Mouse (Mus musculus) forebrain, embryonic 14.5 days (tissue): ENCODE results near the gene Bhlhe23. TPM values are rescaled to one million over a fixed set of nuclear protein-coding genes. Genes with fewer than 3 reads are reported as not detected.

Source experiments
- ATAC-seq: fragments of 200-750 bp; cut with Nextera tagmentation; 2 replicates; pipeline ENCODE4 v1.8.0; 2017; ENCODE audit warnings: mild to moderate bottlenecking, moderate library complexity
- DNase-seq: peaks from one replicate; pipeline ENCODE4 v3.0.0-alpha.2; 2015; ENCODE audit warnings: low spot score
- H3K27ac ChIP-seq: fragments of 300-500 bp; sonication (generic); 2 replicates; pipeline ENCODE4 v1.5.1; 2014; ENCODE audit warnings: low read depth, mild to moderate bottlenecking, control low read depth, low read length, moderate library complexity
- H3K27me3 ChIP-seq: fragments of 300-500 bp; sonication (generic); replicated peaks from 2 replicates; pipeline ENCODE4 v1.6.1; 2014; ENCODE audit warnings: low read length, control low read depth, mixed read lengths; ENCODE audit not compliant: control insufficient read depth, insufficient read depth
- H3K36me3 ChIP-seq: fragments of 300-500 bp; sonication (generic); 2 replicates; pipeline ENCODE4 v1.6.1; 2014; ENCODE audit warnings: low read length, control low read depth; ENCODE audit not compliant: control insufficient read depth, insufficient read depth
- H3K4me1 ChIP-seq: fragments of 300-500 bp; sonication (generic); 2 replicates; pipeline ENCODE4 v1.6.1; 2014; ENCODE audit warnings: antibody characterized with exemption, low read length, control low read depth; ENCODE audit not compliant: control insufficient read depth, insufficient read depth
- H3K4me2 ChIP-seq: fragments of 300-500 bp; sonication (generic); 2 replicates; pipeline ENCODE4 v1.6.1; 2014; ENCODE audit warnings: mild to moderate bottlenecking, control low read depth, low read length
- H3K4me3 ChIP-seq: fragments of 300-500 bp; sonication (generic); 2 replicates; pipeline ENCODE4 v1.5.1; 2014; ENCODE audit warnings: low read depth, low read length, control low read depth
- H3K9ac ChIP-seq: fragments of 300-500 bp; sonication (generic); 2 replicates; pipeline ENCODE4 v1.6.1; 2014; ENCODE audit warnings: mild to moderate bottlenecking, low read length, control low read depth, moderate library complexity
- H3K9me3 ChIP-seq: fragments of 300-500 bp; sonication (generic); replicated peaks from 2 replicates; pipeline ENCODE4 v1.6.1; 2016; ENCODE audit warnings: low read length, control low read depth, mixed read lengths; ENCODE audit not compliant: control insufficient read depth
- WGBS: fragments of 180-500 bp; shearing (Covaris S2); extraction: QIAGEN DNeasy Blood & Tissue Kit; methylation state at CpG from one replicate; pipeline ENCODE4 v1.1.7; 2014; 5-methylcytosine and 5-hydroxymethylcytosine counted together
- polyA plus RNA-seq: library from polyadenylated mRNA; unstranded; fragments of >200 nt; fragmentation: Nextera tagmentation; extraction: Ambion mirVana; gene quantifications from 2 replicates; pipeline ENCODE4 v1.2.1, GENCODE M21; 2014

Gene Bhlhe23
- polyA plus RNA-seq, 1 experiment from 2014 or later: 0.85 TPM

DNA sequence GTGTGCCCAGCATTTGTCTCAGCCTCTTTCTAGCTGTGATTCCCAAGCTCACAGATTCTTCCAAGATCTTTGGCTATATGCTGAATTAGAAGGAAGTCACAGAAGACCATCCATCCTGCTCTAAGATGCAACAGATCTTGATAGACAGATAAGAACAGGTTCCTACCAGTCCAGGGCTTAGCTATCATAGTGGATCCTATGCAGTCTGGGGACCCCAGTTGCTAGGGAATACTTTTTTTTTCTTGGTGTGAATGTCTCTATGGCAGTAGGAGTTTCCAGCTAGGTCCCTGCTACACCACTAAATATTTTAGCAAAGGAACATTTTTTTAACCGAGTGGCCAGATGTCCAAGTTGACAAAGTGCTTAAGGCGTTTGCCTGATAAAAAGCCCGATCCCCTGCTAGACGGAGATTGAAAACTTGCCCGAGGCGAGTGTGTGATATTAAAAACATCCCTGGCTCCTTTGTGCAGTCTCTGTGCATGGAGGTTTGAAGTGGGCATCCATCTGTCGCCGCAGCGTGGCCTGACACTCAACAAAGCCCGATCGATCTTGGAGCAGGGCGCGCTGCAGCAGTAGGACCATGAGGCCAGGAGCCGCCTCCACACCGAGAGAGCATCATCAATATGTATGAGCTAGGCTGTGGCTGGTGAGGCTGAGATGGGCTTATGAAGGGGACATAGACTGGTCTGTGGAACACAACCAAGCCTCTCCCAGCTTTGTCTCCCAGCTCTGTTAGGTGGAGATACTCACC, 18.0 kb downstream of the Bhlhe23 start:
- H3K4me2 ChIP-seq: no peak overlapping the region
- peak; percentile 52 for DNase-seq

DNA sequence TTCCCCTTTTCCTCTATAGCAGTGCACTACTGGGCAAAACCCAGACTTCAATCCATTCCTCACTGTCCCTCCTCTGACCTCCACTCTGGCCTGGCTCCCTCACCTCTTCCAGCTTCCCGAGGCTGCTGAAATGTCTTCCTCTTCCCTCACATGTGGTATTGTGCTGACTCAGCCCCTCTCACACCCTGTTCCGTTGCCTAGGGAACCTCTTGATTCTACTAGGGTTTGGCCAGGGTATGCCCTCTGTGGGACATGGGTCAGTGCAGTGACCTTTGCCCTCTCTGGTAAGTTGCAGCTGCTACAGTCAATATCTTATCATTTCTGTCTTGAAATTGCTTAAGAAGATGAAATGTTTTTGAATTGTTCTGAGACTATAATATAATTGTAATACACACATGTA, 19.9 kb downstream of the Bhlhe23 start:
- Histone ChIP-seq H3K9ac (no peak overlapping the region), H3K27ac (no peak overlapping the region), H3K27me3 (peaks cover 3% of the 10 kb centered on the region; the same call in 1 of the 2 replicates), H3K4me3 (no peak overlapping the region), H3K4me2 (no peak overlapping the region), H3K36me3 (no peaks in the 10 kb centered on the region), H3K9me3 (no peaks in the 10 kb centered on the region), H3K4me1 (no peaks in the 10 kb centered on the region)
- no peak for ATAC-seq
- DNase-seq: no peak
- WGBS: 49% methylated on average over 2 of the region's 2 CpGs

More for the DNA sequence above, 18.0 kb downstream of the Bhlhe23 start:
- Histone ChIP-seq H3K36me3 (no peaks in the 10 kb centered on the region), H3K4me3 (no peak overlapping the region), H3K27ac (no peak overlapping the region), H3K27me3 (no peaks in the 10 kb centered on the region; the same call in 1 of the 2 replicates), H3K9ac (0 out of 2 replicates have a peak overlapping the region, but pooled peaks have one; percentile 5), H3K9me3 (no peaks in the 10 kb centered on the region), H3K4me1 (no peaks in the 10 kb centered on the region)
- peak; percentile 80 for ATAC-seq
- WGBS: 37% methylated on average over 15 of the region's 15 CpGs

DNA sequence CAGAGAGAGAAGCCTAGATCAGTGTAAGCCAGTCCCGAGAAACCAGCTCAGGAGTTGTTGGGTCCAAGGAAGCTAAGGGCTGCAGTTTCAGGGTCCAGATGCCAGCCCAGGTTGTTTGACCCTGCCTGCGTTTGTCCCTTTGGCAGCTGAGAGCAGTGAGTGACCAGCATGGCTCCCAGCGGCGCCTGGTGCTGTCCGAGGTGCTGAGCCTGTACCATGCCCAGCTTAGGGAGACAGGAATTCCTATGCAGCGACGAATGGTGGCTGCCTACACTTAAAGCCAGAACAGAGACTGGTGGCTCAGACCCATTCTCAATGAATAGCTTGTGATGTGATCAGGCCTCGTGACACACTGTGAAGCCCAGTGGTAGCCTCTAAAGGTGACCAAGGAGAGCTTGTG, 20.8 kb downstream of the Bhlhe23 start:
- H3K9ac ChIP-seq: no peak overlapping the region
- DNase-seq (no peak), ATAC-seq (no peak)
- no peaks in the 10 kb centered on the region for H3K4me1 ChIP-seq
- H3K27ac ChIP-seq: no peak overlapping the region
- peaks cover 3% of the 10 kb centered on the region; the same call in 1 of the 2 replicates for H3K27me3 ChIP-seq
- WGBS: 2% methylated on average over 8 of the region's 8 CpGs
- no peaks in the 10 kb centered on the region for H3K9me3 ChIP-seq
- no peak overlapping the region for H3K4me3 ChIP-seq
- no peak overlapping the region for H3K4me2 ChIP-seq
- no peaks in the 10 kb centered on the region for H3K36me3 ChIP-seq

DNA sequence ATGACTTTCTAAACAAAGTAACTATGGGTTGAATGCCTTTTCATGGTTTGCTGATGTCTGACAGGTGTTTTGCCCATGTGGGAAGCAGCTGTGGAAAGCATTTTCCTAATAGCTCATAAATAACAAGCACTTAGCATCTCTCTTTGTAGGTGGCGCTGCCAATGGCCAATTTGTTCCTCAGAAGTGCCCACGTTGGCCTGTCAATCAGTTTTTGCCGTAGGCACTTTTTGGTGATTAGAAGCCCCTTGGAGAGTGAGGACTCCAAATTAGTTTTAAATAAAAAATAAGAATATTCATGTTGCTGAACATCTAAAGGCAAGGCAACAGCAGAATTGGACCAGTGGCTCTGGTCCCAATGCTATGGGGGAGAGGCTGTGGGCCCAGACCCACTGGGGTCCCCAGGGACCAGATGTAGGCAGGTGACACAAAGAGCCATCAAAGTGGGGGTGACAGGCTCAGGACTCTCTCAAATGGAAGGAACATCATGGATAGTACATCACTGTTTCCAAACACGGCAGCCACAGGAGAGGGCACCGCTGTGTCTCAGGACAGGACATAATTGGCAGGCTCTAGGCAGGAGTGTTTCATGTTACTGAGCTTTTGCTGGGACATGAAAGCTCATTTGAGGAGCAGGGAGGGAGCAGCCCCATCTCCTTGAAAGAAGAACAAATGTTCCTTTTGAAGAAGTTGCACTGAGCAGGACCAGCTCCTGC, 21.6 kb downstream of the Bhlhe23 start:
- Histone ChIP-seq H3K9ac (no peak overlapping the region), H3K9me3 (no peaks in the 10 kb centered on the region), H3K4me3 (no peak overlapping the region), H3K27me3 (peaks cover 3% of the 10 kb centered on the region; the same call in 1 of the 2 replicates), H3K27ac (no peak overlapping the region), H3K4me2 (no peak overlapping the region), H3K36me3 (no peaks in the 10 kb centered on the region), H3K4me1 (no peaks in the 10 kb centered on the region)
- WGBS: 66% methylated on average over 5 of the region's 5 CpGs
- ATAC-seq: no peak
- DNase-seq: peak; percentile 42

DNA sequence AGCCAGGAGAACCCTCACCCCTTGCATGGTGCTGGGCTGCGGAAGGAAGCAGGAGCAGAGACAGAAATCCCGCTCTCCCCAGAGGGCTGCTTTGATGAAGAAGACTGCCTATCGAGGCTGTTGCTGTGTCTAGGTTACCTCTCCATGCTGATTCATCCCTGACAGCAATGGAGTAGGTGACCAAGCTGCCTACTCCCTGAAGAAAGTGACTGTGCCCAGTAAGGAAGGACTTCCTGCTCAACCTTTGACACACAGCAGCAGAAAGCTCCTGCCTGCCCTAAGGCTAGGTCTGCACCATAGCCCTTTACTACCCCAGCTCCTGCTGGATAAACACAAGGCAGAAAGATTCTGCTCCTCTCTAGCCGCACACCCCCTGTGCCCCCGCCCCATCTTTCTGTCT, 27.8 kb downstream of the Bhlhe23 start:
- Histone ChIP-seq H3K4me1 (peaks cover 6% of the 10 kb centered on the region; the same call in 1 of the 2 replicates), H3K36me3 (no peaks in the 10 kb centered on the region), H3K27me3 (peaks cover 6% of the 10 kb centered on the region; the same call in 1 of the 2 replicates), H3K27ac (no peak overlapping the region), H3K9ac (no peak overlapping the region), H3K4me2 (no peak overlapping the region), H3K9me3 (no peaks in the 10 kb centered on the region), H3K4me3 (no peak overlapping the region)
- no peak for ATAC-seq
- DNase-seq: no peak
- 57% methylated on average over 5 of the region's 5 CpGs for WGBS

DNA sequence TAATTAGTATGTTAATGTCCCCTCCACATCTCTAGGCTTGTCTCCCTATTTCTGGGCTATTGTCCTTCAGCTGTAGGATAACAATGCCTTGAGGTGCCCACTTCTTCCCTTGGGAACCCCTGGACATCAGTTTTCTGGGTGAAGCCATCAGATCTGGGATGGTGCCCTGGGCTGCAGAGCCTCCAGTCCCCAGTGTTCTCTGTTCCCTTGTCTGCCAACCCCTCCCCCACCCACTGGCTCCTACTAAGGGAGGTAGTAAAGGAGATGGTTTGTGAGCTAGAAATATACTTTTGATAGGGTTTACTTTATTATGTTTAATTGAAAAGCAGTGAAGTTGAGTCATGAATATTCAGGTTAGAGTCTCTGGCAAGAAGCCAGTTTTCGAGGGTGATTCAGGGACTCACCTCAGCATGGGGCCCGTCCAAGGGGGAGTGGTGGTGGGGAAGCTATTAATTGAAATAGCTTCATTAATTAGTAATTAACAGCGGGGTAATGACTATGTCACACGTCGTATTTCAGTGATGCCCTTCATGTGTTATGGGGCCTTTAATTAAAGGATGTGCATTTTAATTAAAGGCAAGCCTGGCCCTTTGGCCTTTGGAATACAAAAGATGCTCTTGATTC, 30.0 kb downstream of the Bhlhe23 start:
- no peaks in the 10 kb centered on the region for H3K9me3 ChIP-seq

DNA sequence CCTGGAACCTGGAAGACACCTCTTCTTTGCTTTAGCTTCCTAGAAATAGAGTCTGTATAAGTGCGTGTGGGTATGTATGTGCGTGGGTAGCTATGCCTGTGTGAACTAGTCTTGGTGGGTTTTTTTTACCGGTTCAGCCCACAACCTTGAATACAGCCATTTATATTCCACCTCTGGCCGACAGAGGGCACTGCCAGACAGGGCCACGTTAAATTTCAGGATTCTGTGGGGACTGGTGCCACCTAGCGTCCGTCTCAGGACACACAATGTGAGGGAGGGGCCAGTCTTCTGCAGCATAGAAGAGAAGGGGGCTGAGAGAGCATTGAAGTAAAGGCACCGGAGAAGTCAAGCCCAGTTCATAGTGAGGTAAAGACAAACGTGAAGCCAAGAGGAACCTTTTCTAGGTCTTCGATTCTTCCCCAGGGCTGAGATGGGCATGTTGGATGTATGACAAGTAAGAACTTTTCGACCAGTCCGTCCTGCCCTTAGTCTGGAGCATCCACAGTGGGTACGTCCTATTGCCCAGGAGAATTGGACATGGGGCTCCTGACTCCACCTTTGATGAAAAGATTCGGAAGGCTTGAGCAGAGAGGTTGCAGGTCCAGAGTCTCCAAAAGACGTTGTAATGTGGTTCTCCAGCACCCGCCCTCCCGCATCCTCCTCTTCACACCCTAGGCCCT, 31.3 kb downstream of the Bhlhe23 start:
- peak; percentile 83 for ATAC-seq
- no peak overlapping the region for H3K4me3 ChIP-seq
- no peak overlapping the region for H3K4me2 ChIP-seq
- 39% methylated on average over 17 of the region's 17 CpGs for WGBS
- 0 out of 2 replicates have a peak, but pooled peaks cover 3% of the 10 kb centered on the region for H3K27me3 ChIP-seq
- no peak overlapping the region for H3K9ac ChIP-seq
- no peaks in the 10 kb centered on the region for H3K9me3 ChIP-seq
- no peaks in the 10 kb centered on the region for H3K36me3 ChIP-seq
- H3K27ac ChIP-seq: no peak overlapping the region
- peak; percentile 90 for DNase-seq
- H3K4me1 ChIP-seq: peaks cover 6% of the 10 kb centered on the region; the same call in 1 of the 2 replicates

More for the DNA sequence above, 30.0 kb downstream of the Bhlhe23 start:
- Histone ChIP-seq H3K4me3 (no peak overlapping the region), H3K9ac (0 out of 2 replicates have a peak overlapping the region, but pooled peaks have one; percentile 21), H3K36me3 (no peaks in the 10 kb centered on the region), H3K27me3 (0 out of 2 replicates have a peak, but pooled peaks cover 3% of the 10 kb centered on the region), H3K27ac (no peak overlapping the region), H3K4me2 (no peak overlapping the region), H3K4me1 (peaks cover 6% of the 10 kb centered on the region; the same call in 1 of the 2 replicates)
- 7% methylated on average over 5 of the region's 5 CpGs for WGBS
- ATAC-seq: no peak
- peak; percentile 52 for DNase-seq

DNA sequence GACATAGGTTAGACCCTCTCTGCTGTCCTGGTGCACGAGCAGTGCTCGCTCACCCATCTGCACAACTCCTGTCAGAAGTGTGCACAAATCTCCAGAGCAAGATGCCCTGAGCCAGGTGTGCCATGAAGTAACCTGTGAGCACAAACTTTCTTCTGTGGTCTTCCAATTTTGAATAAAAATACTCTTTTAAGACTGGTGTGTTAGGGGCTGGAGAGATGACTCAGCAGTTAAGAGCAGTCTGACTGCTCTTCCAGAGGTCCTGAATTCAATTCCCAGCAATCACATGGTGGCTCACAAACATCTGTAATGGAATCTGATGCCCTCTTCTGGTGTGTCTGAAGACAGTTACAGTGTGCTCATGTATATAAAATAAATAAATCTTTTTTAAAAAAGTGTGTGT, 33.4 kb downstream of the Bhlhe23 start:
- 93% methylated on average over 2 of the region's 2 CpGs for WGBS
- Histone ChIP-seq H3K9me3 (no peaks in the 10 kb centered on the region), H3K36me3 (no peaks in the 10 kb centered on the region), H3K4me3 (no peak overlapping the region), H3K9ac (no peak overlapping the region), H3K4me1 (peaks cover 6% of the 10 kb centered on the region; the same call in 1 of the 2 replicates), H3K4me2 (no peak overlapping the region), H3K27me3 (no peaks in the 10 kb centered on the region), H3K27ac (no peak overlapping the region)
- ATAC-seq: no peak
- no peak for DNase-seq
